Mouse (Mus musculus) brain, embryonic 14.5 days (tissue): ENCODE data around the gene Sh2b1.

Experiments used
- CTCF ChIP-seq: fragments of 200-500 bp; IDR thresholded peaks from 2 replicates; pipeline ENCODE4 v1.5.1; 2012; ENCODE audit warnings: inconsistent platforms, mild to moderate bottlenecking, moderate library complexity, borderline replicate concordance; ENCODE audit not compliant: insufficient read depth, insufficient read length; ENCODE audit errors: extremely low read depth
- POLR2A ChIP-seq: fragments of 200-500 bp; IDR thresholded peaks from 2 replicates; pipeline ENCODE4 v1.6.1; 2012; ENCODE audit warnings: mild to moderate bottlenecking, inconsistent platforms, borderline replicate concordance; ENCODE audit not compliant: poor library complexity, insufficient read depth, insufficient read length, severe bottlenecking; ENCODE audit errors: extremely low read depth

GRCm38 (mm10) chr7:126430167-126430566 lies 45.1 kb downstream of the Sh2b1 start:
- TF ChIP-seq CTCF (no peak), POLR2A (no peak)
